Mouse (Mus musculus) liver, postnatal 0 days (tissue): Measurements from ENCODE around the gene Srxn1.

Experiments used
- CTCF ChIP-seq: sonication (generic); IDR thresholded peaks from 2 replicates; pipeline ENCODE4 v1.5.1; 2016; ENCODE audit warnings: antibody characterized with exemption, low read depth
- EP300 ChIP-seq: IDR thresholded peaks from 2 replicates; pipeline ENCODE4 v1.6.1; 2016; ENCODE audit warnings: antibody characterized with exemption, low read depth, mild to moderate bottlenecking

DNA sequence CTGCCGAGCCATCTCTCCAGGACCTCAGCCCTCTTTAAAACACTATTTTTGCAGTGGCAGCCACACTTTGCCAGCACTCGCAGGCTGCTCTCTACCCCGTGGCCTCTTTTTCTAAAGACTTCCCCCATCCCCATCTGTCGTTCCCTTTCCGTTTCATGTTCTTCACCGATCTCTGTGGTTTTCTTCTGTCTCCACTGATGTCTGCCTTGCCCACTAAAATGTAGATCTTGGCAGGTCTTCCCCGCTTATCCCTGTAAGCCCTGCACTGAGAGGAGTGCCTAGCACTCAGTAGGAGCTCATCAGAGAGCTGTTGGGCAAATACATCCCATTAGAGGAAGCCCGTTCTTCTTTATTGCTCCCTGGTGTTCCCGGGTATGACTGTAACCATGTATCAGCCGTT lies 7.7 kb downstream of the Srxn1 start:
- TF ChIP-seq CTCF (no peak), EP300 (no peak)
